Mouse (Mus musculus) liver, embryonic 14.5 days (tissue): ENCODE data around the gene Gga1.
A peak's percentile ranks its signal among the peaks of the same experiment; 100 is the strongest.

Experiments used
- CTCF ChIP-seq: IDR thresholded peaks from 2 replicates; pipeline ENCODE4 v1.5.1; 2016; ENCODE audit warnings: antibody characterized with exemption, low read depth, control low read depth
- EP300 ChIP-seq: IDR thresholded peaks from 2 replicates; pipeline ENCODE4 v1.6.1; 2016; ENCODE audit warnings: antibody characterized with exemption, low read depth

GRCm38 (mm10) chr15:78876258-78876696, 713 bp upstream of the Gga1 start:
- TF ChIP-seq CTCF, result peak; percentile 88
- peak; percentile 79 for TF ChIP-seq EP300
